Mouse (Mus musculus) left cerebral cortex, adult 18-20 months (tissue): ENCODE measurements around the gene 1700020A23Rik. TPM values are rescaled to one million over a fixed set of nuclear protein-coding genes. Genes with fewer than 3 reads are reported as not detected.
A peak's percentile ranks its signal among the peaks of the same experiment; 100 is the strongest.
"Not testable (repeated sequence)": the region's sequence is repeated elsewhere in the genome, so short reads cannot be mapped to it uniquely, and the experiment has no call there.

Source experiments
- DNase-seq, 2 experiments: peaks; one replicate each; pipeline ENCODE4 v3.0.0; 2021 to 2022; ENCODE audit warnings: low spot score in 2 of 2, mixed read lengths in 1 of 2
- long read RNA-seq, 2 experiments: library from polyadenylated mRNA; stranded (forward); transcript quantifications; one replicate each; pipeline ENCODE4 v2.0.0; 2021
- total RNA-seq, 2 experiments: library from RNA; stranded (reverse); gene quantifications; 2 replicates each; pipeline ENCODE4 v1.2.3; 2021

Gene 1700020A23Rik
- total RNA-seq = not detected
- long read RNA-seq, experiment 1 = 0 reads
- long read RNA-seq, experiment 2 = 0 reads

GRCm38 (mm10) chr2:130404939-130405338 is at the start of gene 1700020A23Rik, which contains the start of gene Gm28372:
Gene 1700020A23Rik, plus strand, starts transcription at chr2:130405259.
Gene Gm28372, plus strand, starts transcription at chr2:130405239.
- DNase-seq = no peak

GRCm38 (mm10) chr2:130357551-130357950 is 47.5 kb upstream of the 1700020A23Rik start:
- no peak for DNase-seq

DNA sequence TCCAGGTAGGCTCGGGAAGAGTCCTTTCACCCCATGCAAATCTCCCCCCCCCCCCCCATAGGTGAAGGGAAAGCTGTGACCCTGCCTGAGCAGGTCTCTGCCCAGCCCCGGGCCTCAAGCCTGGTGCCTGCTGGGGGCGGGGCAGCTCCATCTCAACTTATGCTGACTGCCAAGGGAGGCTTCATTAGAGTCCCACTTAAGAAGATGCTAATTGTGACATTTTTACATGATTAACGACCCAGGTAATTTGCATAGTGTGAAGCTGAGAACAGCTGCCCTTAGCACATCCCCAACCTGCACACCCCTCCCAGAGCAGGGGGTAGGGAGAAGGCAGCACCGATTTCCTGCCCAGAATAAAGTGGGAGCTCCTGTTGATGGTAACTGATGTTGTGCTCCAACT is 46.2 kb upstream of the 1700020A23Rik start:
- no peak for DNase-seq

DNA sequence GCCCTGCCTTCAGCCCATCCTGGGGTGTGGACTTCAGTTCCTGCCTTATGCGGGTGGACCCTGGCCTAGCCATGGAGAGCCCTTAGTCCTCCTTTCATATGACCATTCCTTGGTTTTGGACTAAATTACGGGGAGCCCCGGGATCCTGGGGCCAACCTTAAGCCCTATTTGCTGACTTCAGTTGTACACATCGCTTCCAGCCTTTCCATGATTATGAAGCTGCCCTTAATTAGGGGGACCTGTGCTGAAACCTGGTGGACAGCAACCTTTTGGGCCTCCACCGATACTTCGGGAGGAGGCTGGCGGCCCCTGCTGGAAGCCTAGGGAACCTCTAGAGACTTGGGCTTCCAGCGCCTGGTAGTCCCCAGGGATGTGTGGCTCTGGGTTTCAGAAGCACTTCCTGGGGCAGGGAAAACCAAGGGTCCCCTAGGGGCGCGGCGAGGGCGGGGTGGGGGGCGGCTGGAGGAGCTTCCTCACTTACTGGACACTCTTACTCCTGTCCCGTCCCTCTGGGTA is 42.5 kb upstream of the 1700020A23Rik start:
- peak; percentile 48 to 61 for DNase-seq

DNA sequence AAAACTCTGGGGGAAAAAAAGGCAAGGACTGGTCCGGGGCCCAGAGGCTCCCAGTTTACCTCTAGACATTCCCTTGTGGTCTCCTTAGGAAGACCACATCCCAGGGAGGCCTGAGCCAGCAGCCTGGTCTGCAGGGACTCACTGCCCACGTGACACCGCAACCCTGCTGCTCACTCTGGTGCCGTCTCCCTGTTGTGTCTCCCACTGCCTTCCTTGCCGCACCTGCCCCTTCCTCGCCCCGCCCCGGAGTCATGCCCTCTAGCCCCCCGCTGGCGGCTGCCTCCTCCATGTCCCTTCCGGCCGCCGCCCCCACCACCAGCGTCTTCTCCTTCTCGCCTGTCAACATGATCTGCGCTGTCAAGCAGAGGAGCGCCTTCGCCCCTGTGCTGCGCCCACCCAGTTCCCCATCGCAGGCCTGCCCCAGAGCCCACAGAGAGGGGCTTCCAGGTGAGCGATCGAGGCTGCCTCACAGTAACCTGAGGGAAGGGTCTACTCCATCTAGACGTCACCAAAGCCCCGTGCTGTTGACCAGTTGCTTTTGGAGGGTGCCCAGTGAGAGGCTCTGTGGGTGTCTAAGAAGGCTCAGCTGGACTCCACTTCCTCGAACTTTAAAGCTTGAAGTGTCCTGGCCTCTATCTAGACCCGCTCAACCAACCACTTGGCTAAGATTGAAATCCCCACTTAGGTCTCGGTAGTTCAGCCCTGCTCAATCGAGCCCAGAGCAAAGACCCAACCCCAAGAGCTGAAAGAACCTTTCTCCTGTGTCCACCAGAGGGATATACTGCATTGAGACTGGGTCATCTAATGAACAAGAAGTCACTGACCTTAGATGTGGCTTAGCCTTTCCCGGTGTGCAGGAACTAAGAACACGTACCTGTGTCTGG is 39.6 kb upstream of the 1700020A23Rik start:
- no peak for DNase-seq

DNA sequence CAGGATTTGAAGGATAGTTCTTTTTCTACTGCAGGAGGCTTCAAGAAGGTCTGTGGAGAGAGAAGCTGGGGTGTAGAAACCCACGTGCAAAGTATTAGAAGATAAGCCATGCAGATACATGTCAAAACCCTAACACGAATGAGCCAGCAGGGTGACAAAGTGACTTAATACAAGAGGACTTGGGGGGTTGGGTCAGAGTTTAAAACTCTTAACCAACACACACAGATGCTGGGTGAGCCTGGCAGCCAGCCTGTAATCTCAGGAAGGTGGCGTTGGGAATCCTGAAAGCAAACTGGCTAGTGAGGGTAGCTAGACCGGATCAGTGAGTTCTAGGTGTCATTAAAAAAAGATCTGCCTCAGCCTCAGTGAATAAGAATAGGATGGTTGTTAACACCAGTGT is 37.7 kb upstream of the 1700020A23Rik start:
- DNase-seq = no peak

DNA sequence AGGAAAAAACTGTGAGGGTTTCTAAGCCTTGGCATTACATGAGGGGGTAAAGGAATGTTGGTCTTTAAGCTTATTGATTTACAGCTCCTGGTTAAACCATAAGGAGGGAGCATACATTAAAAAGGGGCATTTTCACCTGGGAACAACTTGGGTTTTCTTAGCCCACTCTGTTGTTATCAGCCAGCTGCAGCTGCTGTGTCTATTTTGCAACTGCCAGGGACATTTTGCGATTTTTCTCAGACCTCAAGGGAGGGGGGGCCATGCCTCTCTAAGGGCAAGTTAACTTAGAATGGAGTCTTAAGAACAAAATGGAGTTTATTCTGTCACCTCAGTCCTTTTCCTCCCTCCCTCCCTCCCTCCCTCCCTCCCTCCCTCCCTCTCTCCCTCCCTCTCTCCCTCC is 32.0 kb upstream of the 1700020A23Rik start:
- DNase-seq = not testable (repeated sequence)

- no peak for DNase-seq
Observed at GRCm38 (mm10) chr2:130374951-130375350, 30.1 kb upstream of the 1700020A23Rik start.

- DNase-seq = no peak
Observed at GRCm38 (mm10) chr2:130383205-130383604, 21.9 kb upstream of the 1700020A23Rik start.

GRCm38 (mm10) chr2:130383895-130384294 is 21.2 kb upstream of the 1700020A23Rik start:
- DNase-seq = no peak

DNA sequence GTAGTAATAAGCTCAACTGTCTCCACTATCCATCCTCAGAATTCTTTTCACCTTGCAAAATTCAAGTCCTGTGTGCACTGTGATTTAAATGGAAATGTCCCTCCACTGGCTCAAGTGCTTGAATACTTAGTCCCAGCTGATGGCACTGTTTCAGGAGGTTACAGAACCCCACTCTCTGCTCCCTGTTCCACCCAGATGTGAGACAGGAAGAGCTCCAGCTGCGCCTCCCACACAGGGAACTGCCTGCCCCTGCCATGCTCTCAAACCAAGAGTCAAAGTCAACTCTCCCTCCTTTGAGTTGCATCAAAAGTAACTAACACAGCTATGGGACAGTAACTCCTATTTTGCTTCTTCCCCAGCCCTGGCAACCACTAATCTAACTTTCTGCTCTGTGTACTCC is 18.8 kb upstream of the 1700020A23Rik start:
- DNase-seq = no peak

DNA sequence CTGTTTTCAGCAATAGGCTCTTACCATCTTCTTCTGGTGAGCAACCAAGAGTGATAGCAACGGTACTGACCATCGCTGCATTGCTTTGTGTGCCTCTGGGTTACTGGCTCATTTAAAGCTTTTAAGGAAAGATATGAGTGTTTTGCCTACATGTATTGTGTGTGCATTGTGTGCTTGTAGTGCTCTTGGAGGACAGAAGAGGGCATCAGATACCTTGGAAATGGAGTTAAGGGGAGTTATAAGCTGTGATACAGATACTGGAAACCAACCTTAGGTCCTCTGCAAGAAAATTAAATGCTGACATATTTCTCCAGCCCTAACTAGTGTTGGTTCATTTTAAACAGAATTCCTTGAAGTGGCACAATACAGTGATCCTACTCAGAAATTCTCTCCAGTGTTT is 16.3 kb upstream of the 1700020A23Rik start:
- DNase-seq = no peak

DNA sequence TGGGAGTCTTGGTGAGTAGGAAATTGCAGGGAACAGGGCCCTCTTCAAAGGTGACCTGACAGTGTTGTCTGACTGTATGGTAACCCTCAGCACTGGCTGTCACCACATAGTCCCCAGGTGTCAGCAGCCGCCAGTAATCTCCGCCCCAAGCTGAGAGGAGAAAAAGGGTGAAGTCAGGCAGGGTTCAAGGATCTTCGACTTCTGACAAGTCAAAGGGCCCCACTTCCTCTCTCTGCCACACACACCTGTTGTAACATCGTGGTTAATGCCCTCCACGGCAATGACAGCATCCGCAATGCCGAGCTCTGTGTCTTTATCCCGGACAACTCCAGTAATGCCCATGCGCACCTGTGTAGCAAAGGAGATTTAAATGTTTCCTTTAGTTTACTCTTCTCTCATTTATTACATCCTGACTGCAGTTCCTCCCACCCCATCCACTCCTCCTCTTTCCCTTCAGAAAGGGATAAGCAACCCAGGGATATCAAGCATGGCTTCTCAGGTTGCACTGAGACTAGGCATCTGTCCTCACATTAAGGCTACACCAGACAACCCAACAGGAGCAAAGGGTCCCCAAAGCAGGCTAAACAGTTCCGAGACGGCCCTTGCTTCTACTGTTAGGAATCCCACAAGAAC is 13.9 kb upstream of the 1700020A23Rik start:
- no peak for DNase-seq

DNA sequence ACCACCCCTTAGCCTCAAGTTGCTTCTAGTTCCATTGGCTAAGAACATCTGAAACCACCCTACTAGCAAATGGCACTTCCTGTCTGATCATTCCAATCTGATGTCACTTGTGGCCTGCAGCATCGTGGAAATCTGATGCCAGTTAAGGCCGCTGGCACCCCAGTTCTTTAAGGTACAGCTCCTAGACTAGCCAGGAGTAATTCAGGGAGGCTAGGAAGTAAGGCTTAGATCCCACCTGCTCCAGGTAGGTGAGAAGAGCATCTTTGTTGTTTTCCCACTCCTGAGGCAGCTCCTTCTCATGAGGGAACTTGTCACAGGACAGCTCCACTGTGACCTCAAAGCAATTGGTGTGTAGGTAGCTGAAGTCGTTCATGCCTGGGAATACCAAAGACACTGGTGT is 12.2 kb upstream of the 1700020A23Rik start:
- no peak for DNase-seq

GRCm38 (mm10) chr2:130395696-130396095 is 9.4 kb upstream of the 1700020A23Rik start:
- no peak for DNase-seq

GRCm38 (mm10) chr2:130397186-130397985 is 7.7 kb upstream of the 1700020A23Rik start, which contains the start of gene Cpxm1:
Gene Cpxm1, minus strand, starts transcription at chr2:130397574.
- no peak for DNase-seq

DNA sequence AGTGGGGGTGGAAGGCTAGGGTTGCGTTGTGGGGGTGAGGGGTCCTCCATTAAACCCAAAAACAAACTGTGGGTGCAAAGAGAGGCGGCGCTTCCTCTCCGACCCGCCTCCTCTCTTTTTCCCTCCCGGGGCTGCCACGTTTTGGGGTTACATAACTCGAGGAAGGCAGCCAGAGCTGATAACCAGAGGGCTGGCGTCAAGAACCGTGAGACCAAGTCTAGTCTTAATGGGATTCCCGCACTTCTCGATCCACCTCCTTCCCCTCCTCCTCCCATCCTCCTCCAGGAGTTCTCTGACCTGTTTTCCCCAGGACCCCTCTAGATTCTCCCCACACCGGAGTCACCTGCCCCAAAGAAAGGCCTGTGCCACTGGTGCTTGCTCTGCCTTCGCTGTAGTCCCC is 7.0 kb upstream of the 1700020A23Rik start:
- DNase-seq = peak in 1 of 2 experiments; percentile 39

DNA sequence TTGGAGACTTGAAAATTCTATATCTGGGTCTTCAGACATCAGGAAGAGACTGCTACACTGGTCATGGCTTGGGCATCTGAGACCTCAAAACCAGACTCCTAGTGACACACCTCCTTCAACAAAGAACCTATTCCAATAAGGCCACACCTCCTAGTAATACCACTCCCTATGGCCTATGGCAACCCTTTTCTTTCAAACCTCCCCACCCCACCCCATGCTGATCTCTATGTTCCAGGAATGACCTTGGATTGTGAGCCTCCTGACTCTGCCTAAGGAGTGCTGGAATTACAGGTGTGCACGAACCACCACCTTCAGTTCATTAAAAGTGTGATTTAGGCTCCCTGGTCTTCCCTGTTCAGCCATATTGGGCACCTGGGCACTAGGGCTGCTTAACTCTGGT is 5.0 kb upstream of the 1700020A23Rik start:
- no peak for DNase-seq

DNA sequence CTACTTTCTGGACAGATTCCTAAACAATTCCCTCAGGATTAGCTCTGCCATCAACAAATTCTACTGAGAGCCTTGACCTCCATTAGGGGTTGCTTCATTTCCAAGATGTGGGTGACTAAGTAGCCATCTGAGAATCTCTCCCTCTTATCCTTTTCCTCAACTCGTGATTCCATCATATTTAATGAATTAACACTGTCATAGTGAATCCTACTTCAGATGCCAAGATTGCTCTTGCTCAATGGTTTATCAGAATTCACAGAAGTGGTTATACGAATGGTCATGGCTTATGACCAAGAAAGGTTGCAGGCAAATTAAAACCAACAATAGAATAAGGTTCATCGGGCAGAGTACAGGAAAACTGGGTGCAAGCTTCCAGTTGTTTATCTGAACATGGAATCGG is 3.2 kb upstream of the 1700020A23Rik start:
- DNase-seq = no peak

- DNase-seq = no peak
Observed at GRCm38 (mm10) chr2:130406178-130406577, 1.1 kb downstream of the 1700020A23Rik start, which contains the start of gene Tmem239. Gene Tmem239, plus strand, starts transcription at chr2:130406478.

- no peak for DNase-seq
Observed at GRCm38 (mm10) chr2:130408194-130408593, 3.1 kb downstream of the 1700020A23Rik start.
